Mouse (Mus musculus) spleen, adult 2 months (tissue): ENCODE results near the gene Atp8a1.

Experiments
- CTCF ChIP-seq: fragments of 200-500 bp; IDR thresholded peaks from 2 replicates; pipeline ENCODE4 v1.5.1; 2011; ENCODE audit warnings: mild to moderate bottlenecking, inconsistent platforms; ENCODE audit not compliant: insufficient read depth, insufficient read length, insufficient replicate concordance; ENCODE audit errors: extremely low read depth
- POLR2A ChIP-seq: fragments of 200-500 bp; IDR thresholded peaks from 2 replicates; pipeline ENCODE4 v1.6.1; 2011; ENCODE audit warnings: low read depth, low read length, inconsistent platforms

DNA sequence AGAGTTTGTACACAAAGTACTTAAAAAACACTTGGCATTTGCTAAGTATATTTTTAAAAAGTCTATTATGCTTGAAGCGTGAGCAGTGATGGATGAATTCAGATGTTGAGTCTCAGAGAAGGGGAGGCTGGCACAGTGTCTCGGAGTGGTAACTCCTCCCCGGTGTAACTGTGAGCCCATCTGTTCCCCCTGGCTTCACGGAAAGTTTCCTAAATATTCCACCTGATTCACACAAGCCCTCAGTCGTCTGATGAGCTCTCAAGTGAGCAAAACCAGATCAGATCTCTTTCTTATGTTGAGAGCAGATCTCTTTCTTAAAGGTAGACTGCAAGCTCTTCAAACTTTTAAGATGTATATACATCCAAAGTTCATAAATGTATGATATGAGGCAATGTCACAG, 27.8 kb downstream of the Atp8a1 start:
- TF ChIP-seq CTCF (no peak), POLR2A (no peak)
